Mouse (Mus musculus): ENCODE results near the gene Tmem102.

DNA sequence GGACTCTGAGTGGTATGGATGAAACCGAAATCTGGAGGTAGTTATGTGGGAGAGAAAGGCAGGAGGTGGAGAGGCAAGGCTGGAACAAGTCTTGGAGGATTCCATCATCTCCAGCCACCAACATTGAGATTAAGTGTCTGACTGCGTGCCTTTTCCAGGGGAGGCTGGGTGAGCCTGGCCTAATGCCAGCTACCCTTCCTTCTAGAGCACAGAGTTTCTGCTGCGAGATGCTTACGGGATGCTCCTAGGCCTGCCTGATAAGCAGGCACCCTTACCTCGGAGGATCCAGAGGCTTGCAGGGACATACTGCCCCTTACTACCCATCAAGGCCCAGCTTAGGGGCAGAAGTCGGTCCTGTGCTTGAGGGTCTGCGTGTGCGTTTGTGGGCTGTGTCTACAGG, 28.1 kb upstream of the Tmem102 start:
- no peak for TF ChIP-seq POLR2A (IDR thresholded peaks at IDR 0.05; ENCODE audit: low read depth, low read length)
- no peak for TF ChIP-seq CTCF (conservative IDR thresholded peaks at IDR 0.05 in 1 of 2, IDR thresholded peaks at IDR 0.05 in 1 of 2; ENCODE audit: low read depth in 2 of 2, low read length in 2 of 2)
- TF ChIP-seq EP300 (IDR thresholded peaks at IDR 0.05; ENCODE audit: low read length): no peak
